Mouse (Mus musculus): ENCODE measurements at regions not wholly inside any gene's neighbourhood (a gene's known extent, or its start where the extent isn't known, plus 50 kb on each side); places are given as distances from the start of the nearest gene placed in this dataset.

- no peak for DNase-seq (ENCODE audit: extremely low spot score)
These were observed 87.1 kb upstream of the Fam3c start for GRCm38 (mm10) chr6:22443170-22443569.

- no peak for DNase-seq (ENCODE audit: extremely low spot score)
These were observed 86.5 kb upstream of the Fam3c start for GRCm38 (mm10) chr6:22442591-22442990.

DNA sequence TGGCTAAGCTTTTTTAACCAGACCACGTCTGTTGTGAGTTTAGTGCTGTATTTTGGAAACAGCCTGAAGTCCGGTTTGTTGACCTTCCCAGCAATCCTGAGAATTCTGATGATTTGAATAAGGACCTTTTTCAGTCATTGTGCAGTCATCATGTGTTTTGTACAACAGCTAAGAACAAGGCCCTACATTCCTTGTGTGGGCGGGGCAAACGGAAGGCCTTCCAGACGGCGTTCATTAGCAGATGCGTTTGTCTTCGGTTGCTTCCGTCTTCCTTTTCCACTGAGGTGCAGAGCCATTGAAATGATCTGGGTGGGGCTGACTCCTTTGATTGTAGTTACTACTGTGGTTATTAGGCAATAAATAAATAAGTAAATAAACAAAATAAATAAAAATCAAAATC lies 83.8 kb upstream of the Fam3c start:
- DNase-seq (ENCODE audit: extremely low spot score), result no peak

DNA sequence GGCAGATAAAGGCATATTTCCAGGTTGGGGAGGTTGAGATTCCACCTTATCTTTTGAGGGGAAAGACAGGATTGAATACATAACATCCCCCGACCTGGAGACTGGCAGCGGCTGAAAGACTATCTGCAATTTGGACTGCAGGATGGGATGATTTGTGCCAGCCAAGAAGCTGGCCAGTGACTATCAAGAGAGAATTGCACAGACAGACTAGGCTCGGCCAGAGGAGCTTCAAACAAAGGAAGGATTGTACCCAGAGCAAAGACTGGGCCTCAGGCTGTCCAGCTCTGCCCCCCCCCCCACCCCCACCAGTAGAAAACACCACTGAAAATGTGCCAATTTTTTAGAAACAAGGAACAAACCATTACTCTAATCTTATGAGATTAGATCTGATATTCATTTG lies 73.0 kb upstream of the Fam3c start:
- no peak for DNase-seq (ENCODE audit: extremely low spot score)

GRCm38 (mm10) chr6:22424161-22424807 lies 68.2 kb upstream of the Fam3c start:
- no peak for DNase-seq (ENCODE audit: extremely low spot score)

GRCm38 (mm10) chr6:22423070-22423980 lies 67.3 kb upstream of the Fam3c start:
- no peak for DNase-seq (ENCODE audit: extremely low spot score)

DNA sequence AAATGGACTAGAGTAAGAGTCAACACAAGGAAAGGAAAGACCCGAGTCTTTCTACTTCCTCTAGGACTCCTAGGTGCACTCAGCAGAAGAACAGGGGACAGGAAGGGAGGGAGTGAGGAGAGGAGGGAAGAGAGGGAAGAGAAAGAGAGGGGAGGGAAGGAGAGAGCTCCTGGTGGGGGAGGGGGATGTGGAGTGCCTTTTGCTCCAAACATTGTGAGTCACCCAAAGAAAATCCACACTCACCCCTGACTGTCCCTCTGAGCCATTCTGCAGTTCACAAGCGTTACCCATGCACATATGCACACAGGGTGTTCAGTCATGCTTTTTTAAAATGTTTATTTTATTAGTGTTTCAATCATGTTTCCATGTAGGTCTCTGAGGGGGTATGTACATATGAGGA lies 65.5 kb upstream of the Fam3c start:
- no peak for DNase-seq (ENCODE audit: extremely low spot score)

- DNase-seq (ENCODE audit: extremely low spot score), result no peak
These were observed 62.2 kb upstream of the Fam3c start for GRCm38 (mm10) chr6:22418279-22418678.

DNA sequence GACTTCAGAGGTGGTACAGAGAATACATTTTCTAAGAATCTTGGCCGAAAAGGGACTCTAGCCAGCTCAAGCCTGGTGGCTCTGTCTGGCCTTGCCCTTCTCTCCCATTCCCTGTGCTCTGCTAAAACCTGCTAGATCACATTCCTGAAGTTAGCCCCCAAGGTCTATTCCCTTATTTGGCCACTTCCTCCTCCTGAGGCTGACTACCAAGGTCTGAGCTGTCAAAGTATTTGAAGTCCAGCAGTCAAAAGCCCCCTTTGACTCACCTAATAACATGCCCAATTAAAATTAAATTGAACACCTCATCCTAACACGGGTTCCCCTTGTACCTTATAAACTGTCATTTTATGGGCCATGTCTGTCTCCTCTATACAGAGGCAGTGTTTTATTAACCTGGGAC lies 61.1 kb upstream of the Fam3c start:
- peak; percentile 30 for DNase-seq (ENCODE audit: extremely low spot score)

DNA sequence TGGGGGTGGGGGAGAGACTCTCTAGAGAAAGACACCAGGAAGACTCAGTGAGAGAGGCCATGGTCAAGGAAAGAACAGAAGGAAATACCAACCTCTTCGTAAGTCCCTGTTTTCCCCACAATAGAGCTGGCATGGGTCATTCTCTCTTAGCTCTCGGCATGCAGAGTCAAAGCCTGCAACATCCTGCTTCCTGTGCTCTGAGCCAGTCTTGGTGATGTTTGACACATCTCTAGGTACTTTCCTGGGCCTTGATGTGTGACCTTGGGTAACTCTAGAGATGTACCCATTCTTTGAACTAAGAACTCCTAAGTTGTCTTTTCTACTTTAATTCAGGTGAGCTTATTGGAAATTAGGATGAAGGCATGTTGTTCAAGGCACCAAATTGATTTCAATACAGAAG lies 55.8 kb upstream of the Fam3c start:
- DNase-seq (ENCODE audit: extremely low spot score), result no peak

DNA sequence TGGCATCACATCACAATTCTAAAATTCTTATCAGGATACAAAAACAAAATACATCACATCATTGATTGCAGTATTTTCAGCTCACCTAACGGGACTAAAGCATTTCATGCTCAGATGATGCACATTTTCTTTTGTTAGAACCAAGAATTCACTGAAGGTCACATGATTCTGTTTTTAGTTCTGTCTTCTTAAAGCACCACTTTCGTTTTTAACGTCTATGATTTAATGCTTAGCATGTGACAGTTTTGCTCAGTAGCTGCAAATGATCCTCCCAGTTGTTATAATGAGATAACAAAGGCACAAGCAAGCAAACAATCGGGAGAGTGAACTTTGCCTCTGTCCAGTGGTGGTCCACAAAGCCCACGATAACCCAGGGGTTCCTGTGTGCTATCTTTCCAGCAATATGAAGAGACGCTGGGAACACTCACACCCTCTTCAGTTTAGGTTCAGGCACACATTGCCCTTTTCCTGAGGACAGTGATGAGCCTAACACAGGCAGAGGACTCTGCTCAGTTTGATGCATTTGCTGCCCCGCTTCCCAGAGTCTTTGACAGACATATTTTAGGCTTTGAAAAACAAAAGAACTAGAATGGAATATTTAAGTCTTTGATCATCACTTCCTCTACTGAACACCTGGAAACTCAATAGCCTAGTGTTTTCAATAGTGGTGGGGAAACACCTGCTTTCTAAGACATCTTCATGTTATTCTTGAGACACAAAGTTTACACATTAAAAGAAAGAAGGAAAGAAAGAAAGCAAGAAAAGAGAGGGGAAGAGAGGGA lies 53.0 kb upstream of the Fam3c start:
- DNase-seq (ENCODE audit: extremely low spot score), result no peak

All from embryo, embryonic 9.5 days (tissue).